Mouse (Mus musculus): ENCODE data around the gene Mad1l1. TPM values are rescaled to one million over a fixed set of nuclear protein-coding genes. Genes with fewer than 3 reads are reported as not detected.

Mad1l1 gene
- total and polyA plus RNA-seq, 3 experiments = 40.5 to 65.2 TPM; not detected in 1

- H3K4me3 ChIP-seq (ENCODE audit: control insufficient read depth in 1 of 2, insufficient read depth in 1 of 2, low read depth in 2 of 2, low read length in 2 of 2) = no peak overlapping the region
- no peaks in the 10 kb centered on the region; a peak in 2 of 4 replicates for H3K36me3 ChIP-seq (ENCODE audit: control insufficient read depth in 1 of 2, insufficient read depth in 2 of 2, low read length in 2 of 2)
These were observed 64.7 kb downstream of the Mad1l1 start for GRCm38 (mm10) chr5:140256685-140257084.

GRCm38 (mm10) chr5:140255265-140255664 is 66.1 kb downstream of the Mad1l1 start:
- Histone ChIP-seq H3K4me1 (ENCODE audit: control insufficient read depth in 1 of 2, insufficient read depth in 2 of 2, low read length in 2 of 2) (no peaks in the 10 kb centered on the region), H3K4me3 (ENCODE audit: control insufficient read depth in 1 of 2, insufficient read depth in 1 of 2, low read depth in 2 of 2, low read length in 2 of 2) (no peak overlapping the region), H3K27me3 (ENCODE audit: control insufficient read depth in 1 of 2, insufficient read depth in 2 of 2, low read length in 2 of 2) (no peaks in the 10 kb centered on the region), H3K9me3 (replicated peaks; ENCODE audit: insufficient read depth, low read length) (no peaks in the 10 kb centered on the region), H3K9ac (ENCODE audit: control insufficient read depth, low read depth, low read length, poor library complexity, severe bottlenecking) (no peak overlapping the region), H3K27ac (ENCODE audit: control insufficient read depth, low read depth, low read length) (no peak overlapping the region), H3K36me3 (ENCODE audit: control insufficient read depth in 1 of 2, insufficient read depth in 2 of 2, low read length in 2 of 2) (no peaks in the 10 kb centered on the region; a peak in 2 of 4 replicates), H3K79me2 (ENCODE audit: control insufficient read depth, insufficient read depth, low read length, poor library complexity) (no peaks in the 10 kb centered on the region)
- DNase-seq (ENCODE audit: low read depth, low spot score) = no peak
- TF ChIP-seq JUND (IDR thresholded peaks at IDR 0.05; ENCODE audit: low read depth, low read length) (no peak), UBTF (IDR thresholded peaks at IDR 0.05; ENCODE audit: borderline replicate concordance, insufficient read depth, low read depth, low read length) (no peak), BHLHE40 (IDR thresholded peaks at IDR 0.05; ENCODE audit: borderline replicate concordance, low read depth, low read length) (no peak), GABPA (IDR thresholded peaks at IDR 0.05; ENCODE audit: low read depth, low read length) (no peak)

More at GRCm38 (mm10) chr5:140256685-140257084, 64.7 kb downstream of the Mad1l1 start:
- Histone ChIP-seq H3K4me1 (ENCODE audit: control insufficient read depth in 1 of 2, insufficient read depth in 2 of 2, low read length in 2 of 2) (no peaks in the 10 kb centered on the region), H3K9me3 (replicated peaks; ENCODE audit: insufficient read depth, low read length) (no peaks in the 10 kb centered on the region), H3K27ac (ENCODE audit: control insufficient read depth, low read depth, low read length) (no peak overlapping the region), H3K27me3 (ENCODE audit: control insufficient read depth in 1 of 2, insufficient read depth in 2 of 2, low read length in 2 of 2) (no peaks in the 10 kb centered on the region), H3K9ac (ENCODE audit: control insufficient read depth, low read depth, low read length, poor library complexity, severe bottlenecking) (no peak overlapping the region), H3K79me2 (ENCODE audit: control insufficient read depth, insufficient read depth, low read length, poor library complexity) (no peaks in the 10 kb centered on the region)
- DNase-seq (ENCODE audit: low read depth, low spot score) = no peak
- TF ChIP-seq BHLHE40 (IDR thresholded peaks at IDR 0.05; ENCODE audit: borderline replicate concordance, low read depth, low read length) = no peak
- TF ChIP-seq EP300 (IDR thresholded peaks at IDR 0.05; ENCODE audit: low read depth in 1 of 2, low read length in 2 of 2) = no peak
- no peak for TF ChIP-seq USF1 (IDR thresholded peaks at IDR 0.05; ENCODE audit: low read depth, low read length)
- no peak for TF ChIP-seq CHD2 (IDR thresholded peaks at IDR 0.05; ENCODE audit: low read length)
- no peak for TF ChIP-seq CTCF (IDR thresholded peaks at IDR 0.05 in 2 of 3, conservative IDR thresholded peaks at IDR 0.05 in 1 of 3; ENCODE audit: control insufficient read depth in 1 of 3, insufficient read depth in 1 of 3, low read depth in 2 of 3, low read length in 3 of 3, poor library complexity in 1 of 3, severe bottlenecking in 1 of 3)
- no peak for TF ChIP-seq NELFE (IDR thresholded peaks at IDR 0.05; ENCODE audit: low read depth, low read length)
- TF ChIP-seq ZNF384 (IDR thresholded peaks at IDR 0.05; ENCODE audit: low read depth, low read length) = no peak
- no peak for TF ChIP-seq MEF2A (IDR thresholded peaks at IDR 0.05; ENCODE audit: extremely low read depth, insufficient replicate concordance, low read depth, low read length, poor library complexity, severe bottlenecking)
- TF ChIP-seq POLR2A (IDR thresholded peaks at IDR 0.05; ENCODE audit: control insufficient read depth in 1 of 2, insufficient read depth in 1 of 2, low read depth in 1 of 2, low read length in 2 of 2, poor library complexity in 1 of 2) = no peak
- TF ChIP-seq MXI1 (IDR thresholded peaks at IDR 0.05; ENCODE audit: low read depth, low read length) = no peak
- TF ChIP-seq UBTF (IDR thresholded peaks at IDR 0.05; ENCODE audit: borderline replicate concordance, insufficient read depth, low read depth, low read length) = no peak
- TF ChIP-seq TBP (IDR thresholded peaks at IDR 0.05; ENCODE audit: low read depth, low read length) = no peak
- TF ChIP-seq ZC3H11A (IDR thresholded peaks at IDR 0.05; ENCODE audit: low read depth, low read length) = no peak
- TF ChIP-seq USF2 (IDR thresholded peaks at IDR 0.05; ENCODE audit: borderline replicate concordance in 1 of 2, insufficient read depth in 1 of 2, low read depth in 1 of 2, low read length in 2 of 2) = no peak
- TF ChIP-seq ZMIZ1 (IDR thresholded peaks at IDR 0.05; ENCODE audit: low read depth, low read length) = no peak
- TF ChIP-seq POLR2AphosphoS5 (IDR thresholded peaks at IDR 0.05; ENCODE audit: borderline replicate concordance, low read depth, low read length) = no peak
- TF ChIP-seq HCFC1 (IDR thresholded peaks at IDR 0.05; ENCODE audit: low read depth, low read length) = no peak
- no peak for TF ChIP-seq GABPA (IDR thresholded peaks at IDR 0.05; ENCODE audit: low read depth, low read length)
- no peak for TF ChIP-seq JUND (IDR thresholded peaks at IDR 0.05; ENCODE audit: low read depth, low read length)

All from MEL (cell line).